Mouse (Mus musculus): ENCODE data around the gene Prepl. TPM values are rescaled to one million over a fixed set of nuclear protein-coding genes. Genes with fewer than 3 reads are reported as not detected.

The Prepl gene
- polyA plus RNA-seq (2012; fragmentation: generic; extraction: Trizol): 17.1 TPM
- long read RNA-seq, experiment 1, partial matches to known transcripts: 1 of 9 reads
- long read RNA-seq, experiment 1, other reads (novel, unspliced or antisense): 2 of 9 reads
- long read RNA-seq, experiment 2, transcript Prepl-201 (14 exons, 3,255 nt): minor isoform, 66 of 174 reads
- long read RNA-seq, experiment 2, transcript Prepl-202 (15 exons, 2,734 nt): major isoform, 86 of 174 reads
- long read RNA-seq, experiment 2, partial matches to known transcripts: 7 of 174 reads
- long read RNA-seq, experiment 2, other reads (novel, unspliced or antisense): 14 of 174 reads

DNA sequence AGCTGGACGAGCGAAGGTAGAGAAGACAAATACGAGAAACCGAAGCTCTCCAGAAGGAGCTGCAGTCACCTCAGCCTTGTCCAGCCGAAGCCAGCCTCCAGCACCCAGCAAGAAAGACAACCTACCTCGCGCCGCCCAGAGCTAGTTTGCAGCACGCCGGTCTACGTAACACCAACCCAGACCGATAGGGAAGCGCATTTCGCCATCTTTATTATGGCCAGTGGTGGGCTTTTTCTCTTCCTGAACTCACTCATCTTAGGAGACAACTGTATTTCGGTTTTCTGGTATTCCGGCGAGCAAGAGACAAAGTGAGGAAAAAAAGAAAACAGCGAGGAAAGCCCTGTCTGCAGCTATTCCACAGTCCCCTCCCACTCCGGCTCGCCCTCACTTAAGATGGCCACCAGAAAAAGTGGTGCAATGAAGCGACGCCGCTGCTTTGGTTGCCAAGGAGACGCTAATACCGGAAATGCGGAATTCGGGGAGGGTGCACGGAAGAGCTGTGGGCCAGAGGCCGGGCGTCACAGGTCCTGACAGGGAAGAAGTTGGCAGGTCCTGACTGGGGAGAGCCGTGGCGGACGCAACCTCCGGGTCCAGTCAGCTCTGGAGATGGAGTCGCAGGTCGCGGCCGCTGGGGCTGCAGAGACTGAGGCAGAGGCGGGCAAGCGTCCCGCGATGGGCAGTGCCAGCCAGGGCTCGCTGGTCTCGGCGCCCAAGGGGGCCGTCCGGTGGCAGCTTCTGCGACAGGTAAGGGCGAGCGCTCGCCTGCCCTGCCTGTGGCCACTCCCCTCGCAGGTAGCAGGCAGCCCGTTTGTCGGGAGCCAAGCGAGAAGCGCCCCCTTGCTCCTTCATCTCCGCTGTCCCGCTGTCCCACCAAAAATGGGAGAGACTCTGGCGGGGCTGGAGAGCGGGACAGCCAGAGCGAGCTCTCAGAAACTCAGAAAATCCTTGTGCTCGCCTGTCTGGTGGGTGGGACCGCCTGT, at the start of gene Prepl, which contains the start of gene Camkmt:
Prepl (minus strand) TSS at position 122 of the 980 bp plus-strand sequence.
Camkmt (plus strand) TSS at position 433 of the 980 bp plus-strand sequence.
- Histone ChIP-seq H3ac (ENCODE audit: control insufficient read depth, insufficient read length, low read depth) (peak within 1 kb of the TSS; percentile 72), H3K4me3 (ENCODE audit: insufficient read depth, poor library complexity, severe bottlenecking) (peak within 1 kb of the TSS; percentile 83), H3K79me2 (ENCODE audit: control insufficient read depth, insufficient read depth) (peaks cover 9% of the 10 kb centered on the region), H3K36me3 (ENCODE audit: control insufficient read depth, insufficient read depth) (no peaks in the 10 kb centered on the region), H3K27me3 (ENCODE audit: control insufficient read depth, insufficient read depth, insufficient read length) (no peaks in the 10 kb centered on the region), H3K79me3 (ENCODE audit: low read depth) (peaks cover 4% of the 10 kb centered on the region)
- TF ChIP-seq FOSL1 (IDR thresholded peaks at IDR 0.05; ENCODE audit: insufficient read depth, low read length, poor library complexity, severe bottlenecking) (no peak), CEBPB (IDR thresholded peaks at IDR 0.05; ENCODE audit: low read depth) (peak; percentile 80)

DNA sequence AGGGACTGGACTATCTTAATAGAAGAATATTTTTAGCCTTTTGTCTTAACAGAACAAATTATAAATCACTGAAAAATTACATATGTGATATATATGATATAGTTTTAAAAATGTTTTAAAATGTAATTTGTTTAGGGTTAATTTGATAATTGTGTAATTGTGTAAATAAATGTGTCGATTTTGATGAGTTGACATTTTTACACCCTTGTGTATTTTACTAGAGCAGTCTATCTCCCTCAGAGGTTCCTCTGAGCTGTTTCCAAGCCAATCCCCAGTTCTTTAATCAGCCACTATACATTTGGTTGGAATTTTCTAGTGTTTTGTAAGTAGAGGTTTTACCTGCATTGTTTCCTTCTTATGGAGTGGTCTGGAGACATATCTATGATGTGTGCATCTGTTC, 48.4 kb upstream of the Prepl start:
- TF ChIP-seq CTCF (IDR thresholded peaks at IDR 0.05; ENCODE audit: control insufficient read depth, insufficient read depth, insufficient read length): no peak
- TF ChIP-seq USF1 (IDR thresholded peaks at IDR 0.05; ENCODE audit: low read depth): no peak
- TF ChIP-seq CEBPB (IDR thresholded peaks at IDR 0.05; ENCODE audit: low read depth): no peak
- TF ChIP-seq FOSL1 (IDR thresholded peaks at IDR 0.05; ENCODE audit: insufficient read depth, low read length, poor library complexity, severe bottlenecking): no peak
- no peaks in the 10 kb centered on the region for H3K27me3 ChIP-seq (ENCODE audit: control insufficient read depth, insufficient read depth, insufficient read length)
- no peaks in the 10 kb centered on the region for H3K79me2 ChIP-seq (ENCODE audit: control insufficient read depth, insufficient read depth)
- no peak overlapping the region for H3ac ChIP-seq (ENCODE audit: control insufficient read depth, insufficient read length, low read depth)
- H3K4me3 ChIP-seq (ENCODE audit: insufficient read depth, poor library complexity, severe bottlenecking): no peak overlapping the region
- H3K36me3 ChIP-seq (ENCODE audit: control insufficient read depth, insufficient read depth): no peaks in the 10 kb centered on the region
- H3K79me3 ChIP-seq (ENCODE audit: low read depth): no peaks in the 10 kb centered on the region

DNA sequence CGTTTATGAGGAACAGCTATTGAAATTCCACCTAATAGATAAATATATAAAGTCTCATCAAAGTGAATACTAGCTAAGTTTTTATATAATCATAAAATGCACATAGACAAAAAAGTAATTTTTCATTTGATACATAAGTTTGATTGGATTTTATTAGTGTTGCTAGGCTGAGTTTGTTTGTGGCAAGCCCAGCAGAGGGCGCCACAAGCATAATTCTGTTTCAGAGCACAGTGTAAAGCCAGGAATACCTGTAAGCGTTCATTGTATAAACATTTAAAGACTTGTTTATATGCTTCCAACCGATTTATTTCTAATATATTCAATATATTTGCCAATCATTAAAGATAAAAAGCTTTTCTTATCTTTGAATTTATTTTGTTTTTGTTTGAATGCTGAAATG, 26.6 kb upstream of the Prepl start:
- Histone ChIP-seq H3K27me3 (ENCODE audit: control insufficient read depth, insufficient read depth, insufficient read length) (no peaks in the 10 kb centered on the region), H3K79me2 (ENCODE audit: control insufficient read depth, insufficient read depth) (no peaks in the 10 kb centered on the region), H3K79me3 (ENCODE audit: low read depth) (no peaks in the 10 kb centered on the region), H3K36me3 (ENCODE audit: control insufficient read depth, insufficient read depth) (no peaks in the 10 kb centered on the region), H3K4me3 (ENCODE audit: insufficient read depth, poor library complexity, severe bottlenecking) (no peak overlapping the region), H3ac (ENCODE audit: control insufficient read depth, insufficient read length, low read depth) (no peak overlapping the region)
- TF ChIP-seq FOSL1 (IDR thresholded peaks at IDR 0.05; ENCODE audit: insufficient read depth, low read length, poor library complexity, severe bottlenecking) (no peak), CTCF (IDR thresholded peaks at IDR 0.05; ENCODE audit: control insufficient read depth, insufficient read depth, insufficient read length) (no peak), MYOD1 (IDR thresholded peaks at IDR 0.05; ENCODE audit: control insufficient read depth, insufficient read length, low read depth) (no peak), MYOG (IDR thresholded peaks at IDR 0.05; ENCODE audit: control insufficient read depth, extremely low read depth, insufficient read length) (no peak), MAX (IDR thresholded peaks at IDR 0.05) (no peak), CEBPB (IDR thresholded peaks at IDR 0.05; ENCODE audit: low read depth) (no peak), USF1 (IDR thresholded peaks at IDR 0.05; ENCODE audit: low read depth) (no peak)

DNA sequence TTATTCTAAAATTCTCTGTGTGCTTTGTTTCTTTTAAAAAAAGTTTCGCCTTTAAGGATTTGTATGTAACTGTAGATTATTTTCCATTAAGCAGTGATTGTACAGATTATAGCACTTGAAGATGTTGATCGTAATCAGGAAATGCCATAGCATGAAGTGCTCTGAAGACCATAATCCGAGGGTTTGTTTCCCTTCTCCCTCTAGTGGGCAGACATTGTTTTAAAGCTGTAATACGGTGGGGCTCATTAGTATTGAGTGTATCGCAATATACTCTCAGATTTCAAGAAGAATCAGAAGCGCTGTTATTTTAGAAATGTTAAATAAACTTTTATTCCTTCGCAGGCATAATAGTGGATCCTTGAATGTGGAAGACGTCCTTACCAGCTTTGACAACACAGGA, 23.4 kb upstream of the Prepl start:
- no peaks in the 10 kb centered on the region for H3K27me3 ChIP-seq (ENCODE audit: control insufficient read depth, insufficient read depth, insufficient read length)
- no peaks in the 10 kb centered on the region for H3K36me3 ChIP-seq (ENCODE audit: control insufficient read depth, insufficient read depth)
- no peak overlapping the region for H3ac ChIP-seq (ENCODE audit: control insufficient read depth, insufficient read length, low read depth)
- no peak overlapping the region for H3K4me3 ChIP-seq (ENCODE audit: insufficient read depth, poor library complexity, severe bottlenecking)
- no peaks in the 10 kb centered on the region for H3K79me2 ChIP-seq (ENCODE audit: control insufficient read depth, insufficient read depth)
- TF ChIP-seq MAX (IDR thresholded peaks at IDR 0.05) (no peak), USF1 (IDR thresholded peaks at IDR 0.05; ENCODE audit: low read depth) (no peak), FOSL1 (IDR thresholded peaks at IDR 0.05; ENCODE audit: insufficient read depth, low read length, poor library complexity, severe bottlenecking) (no peak), CTCF (IDR thresholded peaks at IDR 0.05; ENCODE audit: control insufficient read depth, insufficient read depth, insufficient read length) (no peak), MYOD1 (IDR thresholded peaks at IDR 0.05; ENCODE audit: control insufficient read depth, insufficient read length, low read depth) (no peak), CEBPB (IDR thresholded peaks at IDR 0.05; ENCODE audit: low read depth) (no peak), MYOG (IDR thresholded peaks at IDR 0.05; ENCODE audit: control insufficient read depth, extremely low read depth, insufficient read length) (no peak)
- H3K79me3 ChIP-seq (ENCODE audit: low read depth): no peaks in the 10 kb centered on the region

DNA sequence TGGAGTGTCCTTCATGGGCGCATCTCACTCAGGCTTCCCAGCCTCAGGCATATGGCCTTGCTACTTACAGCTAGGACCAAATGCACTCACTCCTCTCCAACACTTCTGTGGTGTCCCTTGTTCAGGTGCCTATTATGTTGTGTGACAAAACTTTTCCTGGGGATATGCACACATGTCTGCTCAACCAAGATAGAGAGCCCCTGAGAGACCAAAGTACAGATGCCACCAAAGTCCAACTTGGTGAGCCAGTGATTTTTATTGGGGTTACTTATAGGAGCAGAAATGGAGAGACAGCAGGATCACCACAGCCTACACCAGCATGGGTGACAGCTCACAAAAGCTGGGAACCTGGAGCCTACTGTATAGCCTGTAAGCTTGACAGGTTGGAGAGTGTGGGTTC, 20.6 kb upstream of the Prepl start:
- no peaks in the 10 kb centered on the region for H3K79me2 ChIP-seq (ENCODE audit: control insufficient read depth, insufficient read depth)
- H3ac ChIP-seq (ENCODE audit: control insufficient read depth, insufficient read length, low read depth): no peak overlapping the region
- no peak overlapping the region for H3K4me3 ChIP-seq (ENCODE audit: insufficient read depth, poor library complexity, severe bottlenecking)
- no peaks in the 10 kb centered on the region for H3K79me3 ChIP-seq (ENCODE audit: low read depth)
- H3K36me3 ChIP-seq (ENCODE audit: control insufficient read depth, insufficient read depth): no peaks in the 10 kb centered on the region
- TF ChIP-seq CEBPB (IDR thresholded peaks at IDR 0.05; ENCODE audit: low read depth): no peak
- no peak for TF ChIP-seq CTCF (IDR thresholded peaks at IDR 0.05; ENCODE audit: control insufficient read depth, insufficient read depth, insufficient read length)
- TF ChIP-seq MAX (IDR thresholded peaks at IDR 0.05): no peak
- no peak for TF ChIP-seq FOSL1 (IDR thresholded peaks at IDR 0.05; ENCODE audit: insufficient read depth, low read length, poor library complexity, severe bottlenecking)
- no peak for TF ChIP-seq MYOD1 (IDR thresholded peaks at IDR 0.05; ENCODE audit: control insufficient read depth, insufficient read length, low read depth)
- no peak for TF ChIP-seq MYOG (IDR thresholded peaks at IDR 0.05; ENCODE audit: control insufficient read depth, extremely low read depth, insufficient read length)
- TF ChIP-seq USF1 (IDR thresholded peaks at IDR 0.05; ENCODE audit: low read depth): no peak
- H3K27me3 ChIP-seq (ENCODE audit: control insufficient read depth, insufficient read depth, insufficient read length): no peaks in the 10 kb centered on the region

All from C2C12 (cell line).